Mouse (Mus musculus): Measurements from ENCODE around the gene Lyz2.
"Not testable (repeated sequence)": the region's sequence is repeated elsewhere in the genome, so short reads cannot be mapped to it uniquely, and the experiment has no call there.

DNA sequence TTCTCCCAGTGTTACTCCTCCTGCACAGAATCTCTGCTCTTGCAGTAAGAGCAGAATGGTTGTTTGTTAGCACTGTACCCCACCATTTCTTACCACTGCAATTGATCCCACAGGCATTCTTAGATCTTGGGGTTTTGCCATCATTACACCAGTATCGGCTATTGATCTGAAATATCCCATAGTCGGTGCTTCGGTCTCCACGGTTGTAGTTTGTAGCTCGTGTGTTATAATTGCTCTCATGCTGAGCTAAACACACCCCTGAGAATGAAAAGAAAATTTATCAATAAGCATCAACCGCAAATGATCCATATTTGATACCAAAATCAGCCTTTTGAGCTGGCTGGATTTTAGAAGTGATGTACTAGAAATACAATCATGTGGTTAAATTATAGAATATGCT is 8.8 kb upstream of the Lyz2 start:
- not testable (repeated sequence) for TF ChIP-seq EP300, CTCF (IDR thresholded peaks at IDR 0.05)
